Mouse (Mus musculus) liver, adult (tissue): ENCODE measurements around the gene Maf.

Experiments
- GATA4 ChIP-seq: IDR thresholded peaks from 2 replicates; pipeline ENCODE4 v1.6.1; 2014; ENCODE audit warnings: mild to moderate bottlenecking, low read length; ENCODE audit not compliant: insufficient replicate concordance

Gene Maf

GRCm38 (mm10) chr8:115707731-115708590 is at the start of gene Maf:
Gene Maf (minus strand): TSS chr8:115707794.
- TF ChIP-seq GATA4: no peak

- no peak for TF ChIP-seq GATA4
These were observed 49.4 kb upstream of the Maf start for GRCm38 (mm10) chr8:115756965-115757364.

DNA sequence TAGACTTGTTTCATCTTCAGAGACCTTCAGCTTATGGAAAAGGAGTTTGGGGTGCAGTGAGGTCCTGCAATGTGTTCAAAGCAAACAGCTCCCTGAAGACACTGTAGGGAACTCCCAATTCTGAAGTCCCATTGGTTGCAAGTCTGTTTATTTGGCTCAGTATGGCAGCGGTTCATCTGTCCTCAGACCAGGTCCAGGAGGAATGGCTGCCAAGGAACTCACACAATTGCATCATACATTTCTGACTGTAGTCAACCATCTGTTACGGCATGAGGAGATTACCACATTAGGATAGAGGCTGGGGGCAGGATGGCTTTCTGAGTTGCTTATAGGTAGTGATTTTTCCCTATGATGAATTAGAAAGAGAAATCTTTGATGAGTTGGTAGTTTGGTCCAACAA is 48.4 kb upstream of the Maf start:
- no peak for TF ChIP-seq GATA4

DNA sequence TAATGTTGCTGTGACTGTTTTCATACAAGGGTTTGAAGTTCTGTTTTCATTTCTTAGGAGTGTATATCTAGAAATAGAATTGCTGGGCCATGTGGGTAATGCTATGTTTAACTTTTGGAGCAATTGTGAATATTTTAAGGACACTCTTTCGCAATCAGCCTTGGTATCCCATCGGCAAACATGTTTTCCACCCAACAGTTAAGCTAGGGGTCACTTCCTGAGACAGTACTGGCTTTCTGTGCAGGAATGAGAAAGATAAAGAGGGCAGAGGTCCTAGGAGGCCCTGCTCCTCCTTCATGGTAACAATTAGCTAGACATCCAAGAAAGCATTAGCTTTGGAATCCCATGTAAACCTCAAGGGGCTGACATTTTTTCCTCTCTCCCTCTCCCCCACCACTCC is 47.1 kb upstream of the Maf start:
- TF ChIP-seq GATA4: peak; percentile 28; the same call in 1 of the 2 replicates

- TF ChIP-seq GATA4: no peak
These were observed 46.2 kb upstream of the Maf start for GRCm38 (mm10) chr8:115753801-115754200.

DNA sequence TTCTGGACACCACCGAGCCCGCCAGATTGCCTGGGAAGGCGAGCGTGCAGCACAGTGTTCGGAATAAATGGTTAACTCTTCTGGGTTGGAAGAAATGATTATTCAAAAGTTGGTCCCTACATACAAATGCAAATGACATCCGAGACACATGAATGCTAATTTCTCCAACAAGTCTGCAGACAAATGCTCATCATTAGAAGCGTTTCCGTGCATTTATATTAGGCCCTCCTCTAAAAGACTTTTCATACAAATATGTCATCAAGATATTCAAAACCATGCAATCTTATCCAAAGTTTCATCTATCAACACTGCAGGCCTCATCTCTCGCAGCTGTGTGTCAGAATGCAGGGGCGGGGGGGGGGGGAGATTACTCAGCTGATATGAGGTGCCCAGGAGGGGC is 39.8 kb upstream of the Maf start:
- no peak for TF ChIP-seq GATA4

DNA sequence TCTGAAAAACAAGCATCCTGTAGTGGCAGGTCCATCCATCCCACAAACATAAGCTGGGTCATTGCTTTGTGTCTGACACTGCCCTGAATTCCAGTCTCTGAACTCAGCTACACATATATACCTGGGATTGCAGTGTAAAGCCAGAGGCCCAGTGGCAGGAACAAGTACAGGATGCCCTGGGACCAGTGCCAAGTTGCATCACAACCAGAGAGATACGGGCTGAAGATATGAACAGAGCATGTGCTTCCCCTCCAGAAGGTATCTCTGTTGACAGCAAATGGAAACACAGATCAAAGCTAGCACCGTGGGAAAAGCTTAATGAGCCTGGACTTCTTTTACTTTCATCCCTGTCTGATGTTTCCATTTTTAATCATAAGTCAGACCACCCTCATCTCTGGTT is 38.1 kb upstream of the Maf start:
- peak; percentile 45; the same call in 1 of the 2 replicates for TF ChIP-seq GATA4

DNA sequence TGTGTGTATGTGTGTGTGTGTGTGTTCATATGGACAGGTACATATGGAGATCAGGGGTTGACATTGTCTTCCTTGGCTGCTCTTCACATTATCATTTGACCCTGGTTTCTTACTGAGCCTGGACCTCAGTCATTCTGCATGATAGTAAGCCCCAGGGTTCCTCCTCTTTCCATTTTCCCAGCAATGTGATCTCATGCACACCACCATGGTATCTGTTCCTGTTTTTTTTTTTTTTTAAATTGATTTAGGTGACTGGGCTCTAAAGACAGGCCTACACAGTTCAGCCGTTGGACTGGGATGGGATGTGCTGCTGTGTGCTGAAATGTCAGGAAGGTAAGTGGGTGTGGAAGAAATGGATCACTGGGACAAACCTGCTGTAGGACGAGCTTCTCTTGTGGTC is 35.8 kb upstream of the Maf start:
- TF ChIP-seq GATA4: no peak

GRCm38 (mm10) chr8:115742646-115743045 is 35.1 kb upstream of the Maf start:
- no peak for TF ChIP-seq GATA4

GRCm38 (mm10) chr8:115741964-115742363 is 34.4 kb upstream of the Maf start:
- no peak for TF ChIP-seq GATA4

- no peak for TF ChIP-seq GATA4
These were observed 32.2 kb upstream of the Maf start for GRCm38 (mm10) chr8:115739756-115740155.

DNA sequence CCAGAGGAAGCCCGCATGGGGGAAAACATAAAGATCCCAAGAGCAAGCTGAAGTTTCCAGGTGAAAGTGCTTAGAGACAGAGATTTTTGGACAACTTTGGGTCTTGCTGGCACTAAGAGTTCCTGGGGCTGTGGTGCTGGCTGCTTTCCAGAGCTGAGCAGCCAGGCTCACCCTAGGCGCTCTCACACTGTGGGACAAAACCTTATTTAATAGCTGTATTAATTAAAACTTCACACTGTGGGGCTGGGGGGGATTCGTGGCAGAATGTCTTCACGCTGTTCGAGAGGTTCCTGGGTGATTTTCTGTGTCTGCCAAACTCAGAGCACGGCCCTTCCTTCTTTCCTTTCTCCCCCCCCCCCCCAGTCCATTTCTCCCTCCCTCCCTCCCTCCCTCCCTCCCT is 24.8 kb upstream of the Maf start:
- TF ChIP-seq GATA4: no peak

- no peak for TF ChIP-seq GATA4
These were observed 19.2 kb upstream of the Maf start for GRCm38 (mm10) chr8:115726807-115727206.

GRCm38 (mm10) chr8:115726231-115726630 is 18.6 kb upstream of the Maf start:
- TF ChIP-seq GATA4: no peak

GRCm38 (mm10) chr8:115719126-115719525 is 11.5 kb upstream of the Maf start:
- no peak; the same call in 1 of the 2 replicates for TF ChIP-seq GATA4

DNA sequence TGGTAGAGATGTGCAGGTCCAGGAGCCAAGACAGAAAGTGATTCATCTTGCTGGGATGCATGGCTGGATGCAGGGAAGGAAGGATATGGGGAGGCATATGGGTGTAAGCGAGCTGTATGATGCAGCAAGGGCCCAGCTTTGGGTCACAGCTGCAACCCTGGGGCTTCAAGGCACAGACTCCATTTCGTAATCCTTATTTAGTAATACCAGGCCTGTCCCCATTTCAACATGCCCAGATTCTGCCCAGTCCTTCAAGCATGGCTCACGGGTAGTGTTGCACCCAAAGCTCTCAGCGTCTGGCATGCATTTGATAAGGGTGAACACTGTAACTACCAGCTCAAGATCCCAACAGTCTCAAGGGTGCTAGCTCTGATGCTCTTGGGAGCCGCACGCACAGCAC is 11.0 kb upstream of the Maf start:
- no peak for TF ChIP-seq GATA4

GRCm38 (mm10) chr8:115715262-115715661 is 7.7 kb upstream of the Maf start:
- no peak for TF ChIP-seq GATA4

DNA sequence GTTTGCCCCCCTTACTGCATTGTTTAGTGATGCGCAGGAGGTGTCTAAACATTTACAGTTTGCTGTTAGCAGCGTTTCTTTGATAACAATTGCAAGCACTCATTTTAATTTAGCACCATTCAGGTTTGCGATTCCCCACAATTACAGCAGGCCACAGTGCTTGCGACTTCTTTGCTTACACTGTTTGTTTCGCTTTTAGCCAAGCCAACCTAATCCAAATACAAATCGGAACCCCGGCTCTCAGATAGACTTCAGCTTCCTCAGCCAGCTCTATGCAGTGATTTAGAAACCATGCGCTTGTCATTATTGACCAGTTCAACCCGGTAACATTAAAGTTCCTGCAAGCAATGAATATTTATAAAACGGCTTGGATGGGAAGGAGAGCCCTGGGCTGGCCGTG is 3.5 kb upstream of the Maf start:
- no peak for TF ChIP-seq GATA4

DNA sequence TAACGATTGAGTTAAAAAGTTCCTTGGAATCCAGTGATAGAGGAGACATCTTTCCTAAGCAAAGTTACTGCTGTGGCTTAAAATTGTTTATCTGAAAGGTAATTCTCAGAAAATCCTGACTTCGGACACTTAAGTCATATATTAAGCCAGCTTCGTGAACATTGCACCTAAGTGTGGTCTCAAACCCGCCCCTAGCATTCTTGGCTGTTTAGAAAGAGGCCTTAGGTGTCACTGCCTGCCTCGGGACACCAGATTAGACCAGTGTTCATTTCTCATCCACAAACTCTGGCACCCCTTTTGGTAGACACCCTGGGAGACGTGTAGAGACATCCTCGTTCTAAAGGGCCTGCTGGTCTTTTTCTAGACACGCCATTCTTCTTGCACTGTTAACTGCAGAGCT is 2.3 kb upstream of the Maf start:
- no peak for TF ChIP-seq GATA4
